Mouse (Mus musculus): ENCODE measurements at regions not wholly inside any gene's neighbourhood (a gene's known extent, or its start where the extent isn't known, plus 50 kb on each side); places are given as distances from the start of the nearest gene placed in this dataset.

DNA sequence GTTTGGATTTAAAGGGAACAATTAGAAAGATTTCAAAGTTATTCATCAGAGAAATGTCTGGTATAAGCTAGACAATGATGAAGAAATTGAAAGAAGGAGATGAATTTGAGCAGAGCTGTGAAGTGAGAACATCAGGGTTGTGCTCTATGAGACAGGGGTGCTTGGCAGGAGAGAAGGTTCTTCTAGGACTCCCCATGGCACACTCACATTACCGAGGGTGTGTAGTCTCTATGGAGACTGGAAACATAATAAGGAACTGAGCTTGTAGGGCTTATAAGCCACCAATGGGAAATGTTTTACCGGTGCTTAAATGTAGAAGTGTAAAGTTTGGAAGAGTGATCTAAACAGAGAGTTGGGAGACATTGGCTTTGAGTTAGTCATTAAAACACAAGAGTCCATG is 889.9 kb downstream of the Stim2 start:
- ATAC-seq (ENCODE audit: low TSS enrichment) = no peak

DNA sequence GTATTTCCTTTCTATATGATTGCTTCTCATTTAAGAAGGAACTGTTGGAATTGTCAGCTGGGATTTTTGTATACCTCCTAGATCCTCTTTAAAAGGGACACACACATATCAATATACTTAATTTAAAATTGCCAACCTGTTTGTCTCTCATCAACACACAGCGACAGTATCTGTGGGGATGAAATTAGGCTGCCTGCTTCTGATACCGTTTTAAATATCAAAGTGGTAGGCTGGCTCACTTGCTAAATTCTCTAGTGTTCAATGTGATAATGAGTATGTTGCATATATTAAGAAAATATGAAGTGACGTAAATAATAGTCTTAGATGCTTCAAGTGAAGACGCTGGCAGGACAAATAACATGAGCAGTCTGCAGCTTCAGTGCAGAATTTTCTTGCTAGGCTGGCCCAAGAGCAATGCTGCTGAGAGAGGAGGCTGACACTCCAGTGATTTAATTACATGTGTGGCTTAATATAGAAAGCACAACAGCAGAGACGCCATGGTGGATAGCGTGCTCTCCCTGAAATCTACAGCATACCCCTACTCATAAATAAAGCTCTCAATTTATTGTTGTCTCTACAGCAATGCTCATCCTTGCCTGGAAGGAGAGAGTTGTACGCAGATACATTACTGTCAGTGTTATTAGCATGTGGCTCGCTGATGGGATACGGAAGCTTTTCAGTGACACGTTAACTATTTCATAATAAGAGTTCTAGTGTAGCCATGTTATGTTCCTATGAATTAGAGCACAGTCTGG is 896.4 kb downstream of the Stim2 start:
- peak; percentile 85 for ATAC-seq (ENCODE audit: low TSS enrichment)
